Mouse (Mus musculus) limb, embryonic 15.5 days (tissue): ENCODE measurements at regions not wholly inside any gene's neighbourhood (a gene's known extent, or its start where the extent isn't known, plus 50 kb on each side); places are given as distances from the start of the nearest gene placed in this dataset.

ENCODE experiments used
- ATAC-seq: fragments of 200-750 bp; cut with Nextera tagmentation; 2 replicates; pipeline ENCODE4 v1.8.0; 2017; ENCODE audit warnings: low read depth, moderate TSS enrichment; ENCODE audit not compliant: insufficient number of reproducible peaks, low FRiP score, low TSS enrichment
- H3K27ac ChIP-seq: fragments of 300-500 bp; sonication (generic); 2 replicates; pipeline ENCODE4 v1.5.1; 2015; ENCODE audit warnings: moderate library complexity, mild to moderate bottlenecking, inconsistent platforms
- H3K27me3 ChIP-seq: fragments of 300-500 bp; sonication (generic); 2 replicates; pipeline ENCODE4 v1.6.1; 2015; ENCODE audit warnings: inconsistent platforms
- H3K36me3 ChIP-seq: fragments of 300-500 bp; sonication (generic); 2 replicates; pipeline ENCODE4 v1.6.1; 2015; ENCODE audit warnings: inconsistent platforms
- H3K4me1 ChIP-seq: fragments of 300-500 bp; sonication (generic); 2 replicates; pipeline ENCODE4 v1.6.1; 2015; ENCODE audit warnings: inconsistent platforms
- H3K4me2 ChIP-seq: fragments of 300-500 bp; sonication (generic); 2 replicates; pipeline ENCODE4 v1.6.1; 2015; ENCODE audit warnings: mild to moderate bottlenecking, inconsistent platforms
- H3K4me3 ChIP-seq: fragments of 300-500 bp; sonication (generic); 2 replicates; pipeline ENCODE4 v1.5.1; 2015; ENCODE audit warnings: mild to moderate bottlenecking, inconsistent platforms
- H3K9ac ChIP-seq: fragments of 300-500 bp; sonication (generic); 2 replicates; pipeline ENCODE4 v1.6.1; 2015; ENCODE audit warnings: inconsistent platforms
- H3K9me3 ChIP-seq: fragments of 300-500 bp; sonication (generic); 2 replicates; pipeline ENCODE4 v1.6.1; 2016; ENCODE audit warnings: inconsistent platforms
- WGBS: fragments of 180-500 bp; shearing (Covaris S2); methylation state at CpG from one replicate; pipeline ENCODE4 v1.1.7; 2015; 5-methylcytosine and 5-hydroxymethylcytosine counted together

- no peak overlapping the region for H3K9ac ChIP-seq
- H3K4me2 ChIP-seq = no peak overlapping the region
- 75% methylated on average over 7 of the region's 7 CpGs for WGBS
- H3K36me3 ChIP-seq = no peaks in the 10 kb centered on the region
- H3K27ac ChIP-seq = no peak overlapping the region
- ATAC-seq = no peak
- no peaks in the 10 kb centered on the region for H3K9me3 ChIP-seq
- H3K4me3 ChIP-seq = no peak overlapping the region
- no peaks in the 10 kb centered on the region for H3K27me3 ChIP-seq
- H3K4me1 ChIP-seq = no peaks in the 10 kb centered on the region
Measured at GRCm38 (mm10) chr17:51288751-51289150, 109.6 kb upstream of the Tbc1d5 start.

GRCm38 (mm10) chr17:51287878-51288277 lies 108.7 kb upstream of the Tbc1d5 start:
- no peak for ATAC-seq
- Histone ChIP-seq H3K9ac (no peak overlapping the region), H3K4me3 (no peak overlapping the region), H3K4me1 (no peaks in the 10 kb centered on the region), H3K36me3 (no peaks in the 10 kb centered on the region), H3K4me2 (no peak overlapping the region), H3K27ac (no peak overlapping the region), H3K27me3 (no peaks in the 10 kb centered on the region), H3K9me3 (no peaks in the 10 kb centered on the region)
- 83% methylated on average over 8 of the region's 8 CpGs for WGBS

- Histone ChIP-seq H3K27ac (no peak overlapping the region), H3K4me2 (no peak overlapping the region), H3K36me3 (no peaks in the 10 kb centered on the region), H3K9ac (no peak overlapping the region), H3K9me3 (no peaks in the 10 kb centered on the region), H3K27me3 (no peaks in the 10 kb centered on the region), H3K4me1 (no peaks in the 10 kb centered on the region), H3K4me3 (no peak overlapping the region)
- no peak for ATAC-seq
- WGBS = 83% methylated on average over 5 of the region's 5 CpGs
Measured at GRCm38 (mm10) chr17:51285362-51285761, 106.2 kb upstream of the Tbc1d5 start.

GRCm38 (mm10) chr17:51278771-51279170 lies 99.6 kb upstream of the Tbc1d5 start:
- H3K4me1 ChIP-seq = no peaks in the 10 kb centered on the region
- H3K27ac ChIP-seq = no peak overlapping the region
- no peak overlapping the region for H3K4me2 ChIP-seq
- no peak overlapping the region for H3K9ac ChIP-seq
- no peak overlapping the region for H3K4me3 ChIP-seq
- no peaks in the 10 kb centered on the region for H3K9me3 ChIP-seq
- WGBS = 66% methylated on average over 7 of the region's 7 CpGs
- no peaks in the 10 kb centered on the region for H3K27me3 ChIP-seq
- no peak for ATAC-seq
- no peaks in the 10 kb centered on the region for H3K36me3 ChIP-seq

GRCm38 (mm10) chr17:51278094-51278493 lies 98.9 kb upstream of the Tbc1d5 start:
- Histone ChIP-seq H3K27ac (no peak overlapping the region), H3K4me1 (no peaks in the 10 kb centered on the region), H3K9ac (no peak overlapping the region), H3K27me3 (no peaks in the 10 kb centered on the region), H3K36me3 (no peaks in the 10 kb centered on the region), H3K9me3 (no peaks in the 10 kb centered on the region), H3K4me2 (no peak overlapping the region), H3K4me3 (no peak overlapping the region)
- WGBS = 60% methylated on average over 2 of the region's 2 CpGs
- ATAC-seq = no peak

- Histone ChIP-seq H3K27me3 (no peaks in the 10 kb centered on the region), H3K36me3 (no peaks in the 10 kb centered on the region), H3K4me2 (no peak overlapping the region), H3K9me3 (no peaks in the 10 kb centered on the region), H3K4me3 (no peak overlapping the region), H3K9ac (no peak overlapping the region), H3K4me1 (no peaks in the 10 kb centered on the region), H3K27ac (no peak overlapping the region)
- no peak for ATAC-seq
Measured at GRCm38 (mm10) chr17:51277161-51277560, 98.0 kb upstream of the Tbc1d5 start.

GRCm38 (mm10) chr17:51272025-51272424 lies 92.9 kb upstream of the Tbc1d5 start:
- H3K36me3 ChIP-seq = no peaks in the 10 kb centered on the region
- 80% methylated on average over 1 of the region's 1 CpGs for WGBS
- no peak overlapping the region for H3K4me3 ChIP-seq
- H3K9ac ChIP-seq = no peak overlapping the region
- ATAC-seq = no peak
- no peaks in the 10 kb centered on the region for H3K27me3 ChIP-seq
- no peak overlapping the region for H3K27ac ChIP-seq
- no peaks in the 10 kb centered on the region for H3K9me3 ChIP-seq
- H3K4me2 ChIP-seq = no peak overlapping the region
- H3K4me1 ChIP-seq = no peaks in the 10 kb centered on the region

GRCm38 (mm10) chr17:51262946-51263345 lies 83.8 kb upstream of the Tbc1d5 start:
- H3K27ac ChIP-seq = no peak overlapping the region
- H3K9ac ChIP-seq = no peak overlapping the region
- no peaks in the 10 kb centered on the region for H3K36me3 ChIP-seq
- no peak overlapping the region for H3K4me2 ChIP-seq
- no peaks in the 10 kb centered on the region for H3K27me3 ChIP-seq
- no peak overlapping the region for H3K4me3 ChIP-seq
- no peaks in the 10 kb centered on the region for H3K4me1 ChIP-seq
- WGBS = 82% methylated on average over 3 of the region's 3 CpGs
- H3K9me3 ChIP-seq = no peaks in the 10 kb centered on the region
- ATAC-seq = no peak

- Histone ChIP-seq H3K9me3 (no peaks in the 10 kb centered on the region), H3K27ac (no peak overlapping the region), H3K4me2 (no peak overlapping the region), H3K36me3 (no peaks in the 10 kb centered on the region), H3K27me3 (no peaks in the 10 kb centered on the region), H3K4me1 (no peaks in the 10 kb centered on the region), H3K9ac (no peak overlapping the region), H3K4me3 (no peak overlapping the region)
- no peak for ATAC-seq
Measured at GRCm38 (mm10) chr17:51262404-51262803, 83.3 kb upstream of the Tbc1d5 start.

GRCm38 (mm10) chr17:51258316-51258715 lies 79.2 kb upstream of the Tbc1d5 start:
- no peaks in the 10 kb centered on the region for H3K36me3 ChIP-seq
- no peak overlapping the region for H3K4me2 ChIP-seq
- H3K27me3 ChIP-seq = no peaks in the 10 kb centered on the region
- no peak overlapping the region for H3K9ac ChIP-seq
- H3K27ac ChIP-seq = no peak overlapping the region
- WGBS = 80% methylated on average over 5 of the region's 5 CpGs
- ATAC-seq = no peak
- no peaks in the 10 kb centered on the region for H3K4me1 ChIP-seq
- H3K4me3 ChIP-seq = no peak overlapping the region
- H3K9me3 ChIP-seq = no peaks in the 10 kb centered on the region

GRCm38 (mm10) chr17:51248543-51248942 lies 69.4 kb upstream of the Tbc1d5 start:
- ATAC-seq = no peak
- no peaks in the 10 kb centered on the region for H3K27me3 ChIP-seq
- no peak overlapping the region for H3K27ac ChIP-seq
- no peaks in the 10 kb centered on the region for H3K4me1 ChIP-seq
- H3K36me3 ChIP-seq = no peaks in the 10 kb centered on the region
- H3K9me3 ChIP-seq = no peaks in the 10 kb centered on the region
- H3K4me2 ChIP-seq = no peak overlapping the region
- H3K4me3 ChIP-seq = no peak overlapping the region
- no peak overlapping the region for H3K9ac ChIP-seq
- WGBS = 50% methylated on average over 6 of the region's 6 CpGs

- no peak overlapping the region for H3K27ac ChIP-seq
- H3K36me3 ChIP-seq = no peaks in the 10 kb centered on the region
- no peaks in the 10 kb centered on the region for H3K4me1 ChIP-seq
- no peak for ATAC-seq
- no peak overlapping the region for H3K4me2 ChIP-seq
- WGBS = 59% methylated on average over 3 of the region's 3 CpGs
- no peaks in the 10 kb centered on the region for H3K9me3 ChIP-seq
- H3K27me3 ChIP-seq = no peaks in the 10 kb centered on the region
- H3K9ac ChIP-seq = no peak overlapping the region
- no peak overlapping the region for H3K4me3 ChIP-seq
Measured at GRCm38 (mm10) chr17:51246038-51246437, 66.9 kb upstream of the Tbc1d5 start.

- no peak for ATAC-seq
- WGBS = 56% methylated on average over 5 of the region's 5 CpGs
- no peak overlapping the region for H3K27ac ChIP-seq
- H3K4me3 ChIP-seq = no peak overlapping the region
- no peaks in the 10 kb centered on the region for H3K27me3 ChIP-seq
- no peak overlapping the region for H3K4me2 ChIP-seq
- H3K9me3 ChIP-seq = no peaks in the 10 kb centered on the region
- H3K36me3 ChIP-seq = no peaks in the 10 kb centered on the region
- no peaks in the 10 kb centered on the region for H3K4me1 ChIP-seq
- H3K9ac ChIP-seq = no peak overlapping the region
Measured at GRCm38 (mm10) chr17:51240360-51240993, 61.3 kb upstream of the Tbc1d5 start.
